Mouse (Mus musculus): ENCODE data around the gene Htra1. TPM values are rescaled to one million over a fixed set of nuclear protein-coding genes. Genes with fewer than 3 reads are reported as not detected.

Htra1 gene
- polyA plus RNA-seq, 1 experiment from 2014 or later = 25.8 TPM

DNA sequence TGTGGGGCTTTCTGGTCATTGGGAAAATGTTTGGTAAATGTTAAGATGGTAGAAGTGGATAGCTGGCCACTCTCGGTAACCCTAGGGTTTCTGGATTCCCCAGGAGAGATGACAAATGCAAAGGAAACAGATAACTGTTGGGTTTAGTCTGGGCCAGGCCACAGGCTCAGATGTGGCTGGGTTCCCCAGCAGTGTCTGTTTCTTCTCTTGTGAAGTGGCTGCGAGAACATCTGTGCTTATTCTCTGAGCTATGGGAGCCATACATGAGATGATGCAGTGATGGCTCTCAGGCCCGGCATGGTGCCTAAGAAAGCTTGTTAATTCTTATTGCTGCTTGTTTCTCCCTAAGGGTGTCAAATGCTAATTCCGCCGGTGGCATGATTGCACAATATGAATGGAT is 68.2 kb downstream of the Htra1 start:
- no peak for ATAC-seq (ENCODE audit: insufficient read depth)
- TF ChIP-seq CTCF (IDR thresholded peaks at IDR 0.05; ENCODE audit: low read depth) = no peak
- WGBS = 89% methylated on average over 5 of the region's 5 CpGs
- no peaks in the 10 kb centered on the region for H3K27me3 ChIP-seq (ENCODE audit: insufficient read depth, low read length)
- DNase-seq = no peak
- no peaks in the 10 kb centered on the region for H3K36me3 ChIP-seq (ENCODE audit: insufficient read depth)
- H3K4me2 ChIP-seq = no peak overlapping the region
- no peak overlapping the region for H3K9ac ChIP-seq
- peaks cover 7% of the 10 kb centered on the region for H3K9me3 ChIP-seq (ENCODE audit: low read depth, low read length)
- H3K4me1 ChIP-seq (ENCODE audit: insufficient read depth) = no peaks in the 10 kb centered on the region
- no peak overlapping the region for H3K27ac ChIP-seq (ENCODE audit: low read depth)
- H3K4me3 ChIP-seq (ENCODE audit: low read depth, low read length) = no peak overlapping the region

DNA sequence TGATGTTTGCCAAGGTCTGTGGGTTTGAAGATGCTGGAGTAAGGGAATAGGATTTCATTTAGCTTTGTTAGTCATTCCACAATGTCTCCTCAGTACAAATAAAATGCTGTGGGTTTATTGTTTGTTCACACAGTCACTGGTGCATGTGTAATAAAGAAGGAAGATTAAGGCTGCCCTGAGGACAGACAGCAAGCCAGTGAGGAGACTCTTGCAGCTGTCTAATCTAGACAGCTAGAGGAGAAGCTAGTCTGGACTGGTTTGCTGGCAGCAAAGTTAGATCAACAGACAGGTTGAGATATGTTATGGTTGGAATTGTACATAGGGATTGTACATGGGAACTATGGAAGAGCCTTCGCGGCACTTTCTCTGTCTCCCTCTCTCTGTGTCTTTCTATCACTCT is 71.3 kb downstream of the Htra1 start:
- WGBS = 87% methylated on average over 2 of the region's 2 CpGs
- H3K27ac ChIP-seq (ENCODE audit: low read depth) = no peak overlapping the region
- no peak for TF ChIP-seq CTCF (IDR thresholded peaks at IDR 0.05; ENCODE audit: low read depth)
- H3K4me2 ChIP-seq = no peak overlapping the region
- no peak for ATAC-seq (ENCODE audit: insufficient read depth)
- H3K36me3 ChIP-seq (ENCODE audit: insufficient read depth) = no peaks in the 10 kb centered on the region
- H3K4me1 ChIP-seq (ENCODE audit: insufficient read depth) = no peaks in the 10 kb centered on the region
- no peak overlapping the region for H3K4me3 ChIP-seq (ENCODE audit: low read depth, low read length)
- no peak for DNase-seq
- peaks cover 7% of the 10 kb centered on the region for H3K9me3 ChIP-seq (ENCODE audit: low read depth, low read length)
- H3K9ac ChIP-seq = no peak overlapping the region
- no peaks in the 10 kb centered on the region for H3K27me3 ChIP-seq (ENCODE audit: insufficient read depth, low read length)

DNA sequence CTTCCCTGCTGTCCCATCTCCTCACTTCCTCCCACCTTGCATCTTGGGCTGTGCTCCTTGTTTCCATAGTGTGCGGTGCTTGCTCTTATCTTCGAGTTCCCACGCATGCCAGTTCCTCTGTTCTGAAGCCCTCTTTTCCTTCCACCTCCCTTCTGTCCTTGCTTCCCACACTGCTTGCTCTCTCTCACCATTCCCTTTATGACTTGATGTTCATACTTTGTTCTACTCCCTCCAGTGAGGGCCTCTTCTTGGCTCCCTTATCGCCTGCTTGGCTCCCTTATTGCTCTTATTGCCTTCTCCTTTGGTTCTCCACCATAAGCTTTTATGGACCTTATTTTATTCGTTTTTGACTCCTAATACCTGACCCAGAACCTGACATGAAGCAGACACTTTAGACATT is 73.3 kb downstream of the Htra1 start:
- H3K36me3 ChIP-seq (ENCODE audit: insufficient read depth) = no peaks in the 10 kb centered on the region
- no peak for TF ChIP-seq CTCF (IDR thresholded peaks at IDR 0.05; ENCODE audit: low read depth)
- ATAC-seq (ENCODE audit: insufficient read depth) (no peak), DNase-seq (no peak)
- H3K9me3 ChIP-seq (ENCODE audit: low read depth, low read length) = peaks cover 7% of the 10 kb centered on the region
- no peaks in the 10 kb centered on the region for H3K4me1 ChIP-seq (ENCODE audit: insufficient read depth)
- no peak overlapping the region for H3K4me2 ChIP-seq
- no peak overlapping the region for H3K9ac ChIP-seq
- WGBS = 71% methylated on average over 5 of the region's 5 CpGs
- H3K27me3 ChIP-seq (ENCODE audit: insufficient read depth, low read length) = no peaks in the 10 kb centered on the region
- no peak overlapping the region for H3K4me3 ChIP-seq (ENCODE audit: low read depth, low read length)
- H3K27ac ChIP-seq (ENCODE audit: low read depth) = no peak overlapping the region

DNA sequence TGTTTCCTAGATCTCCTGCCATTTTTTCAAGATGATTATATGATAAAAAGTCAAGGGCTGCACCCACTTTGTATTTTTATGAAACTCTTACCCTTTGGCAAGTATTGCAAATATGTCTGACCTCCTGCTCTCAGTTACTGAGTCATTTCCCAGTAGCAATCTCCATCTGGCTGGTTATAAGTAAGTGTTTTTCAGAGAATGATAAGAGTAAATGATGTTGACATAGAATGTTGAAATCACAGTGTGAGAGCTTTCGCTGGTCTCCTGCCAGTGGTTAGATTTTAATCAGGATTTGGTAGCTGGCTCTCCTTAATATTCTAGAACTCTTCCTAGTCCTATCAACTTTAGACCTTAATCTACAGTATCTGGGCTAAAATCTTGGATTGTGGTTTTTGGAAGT is 76.0 kb downstream of the Htra1 start:
- WGBS = 54% methylated on average over 1 of the region's 1 CpGs
- TF ChIP-seq CTCF (IDR thresholded peaks at IDR 0.05; ENCODE audit: low read depth) = no peak
- Histone ChIP-seq H3K9ac (no peak overlapping the region), H3K36me3 (ENCODE audit: insufficient read depth) (no peaks in the 10 kb centered on the region), H3K4me2 (no peak overlapping the region), H3K9me3 (ENCODE audit: low read depth, low read length) (no peaks in the 10 kb centered on the region; the same call in 1 of the 2 replicates), H3K4me1 (ENCODE audit: insufficient read depth) (no peaks in the 10 kb centered on the region), H3K4me3 (ENCODE audit: low read depth, low read length) (no peak overlapping the region), H3K27ac (ENCODE audit: low read depth) (no peak overlapping the region), H3K27me3 (ENCODE audit: insufficient read depth, low read length) (no peaks in the 10 kb centered on the region)
- DNase-seq (peak; percentile 27), ATAC-seq (ENCODE audit: insufficient read depth) (no peak)

DNA sequence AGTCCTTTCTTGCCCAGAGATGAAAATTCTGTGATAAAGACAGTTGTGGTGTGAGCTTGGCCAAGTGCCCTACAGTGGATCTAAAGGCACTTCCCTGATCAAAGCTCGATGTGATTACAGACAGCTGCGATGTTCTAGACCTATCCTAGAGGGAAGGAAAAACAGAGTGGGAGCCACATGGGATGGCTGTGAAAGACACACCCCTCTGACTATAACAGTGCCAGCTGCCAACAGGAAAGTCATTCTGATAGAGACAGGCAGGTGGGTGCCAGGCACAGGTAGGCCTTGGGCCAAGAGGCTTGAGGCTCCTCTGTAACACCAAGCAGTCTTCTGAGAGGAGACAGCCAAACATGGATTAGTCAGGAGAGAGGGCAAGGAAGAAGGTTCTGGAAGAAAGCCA is 83.3 kb downstream of the Htra1 start:
- no peaks in the 10 kb centered on the region for H3K36me3 ChIP-seq (ENCODE audit: insufficient read depth)
- H3K9me3 ChIP-seq (ENCODE audit: low read depth, low read length) = no peaks in the 10 kb centered on the region; the same call in 1 of the 2 replicates
- DNase-seq (no peak), ATAC-seq (ENCODE audit: insufficient read depth) (no peak)
- no peaks in the 10 kb centered on the region for H3K27me3 ChIP-seq (ENCODE audit: insufficient read depth, low read length)
- no peak for TF ChIP-seq CTCF (IDR thresholded peaks at IDR 0.05; ENCODE audit: low read depth)
- H3K4me2 ChIP-seq = no peak overlapping the region
- no peak overlapping the region for H3K9ac ChIP-seq
- H3K4me1 ChIP-seq (ENCODE audit: insufficient read depth) = no peaks in the 10 kb centered on the region
- 80% methylated on average over 2 of the region's 2 CpGs for WGBS
- H3K27ac ChIP-seq (ENCODE audit: low read depth) = no peak overlapping the region
- H3K4me3 ChIP-seq (ENCODE audit: low read depth, low read length) = no peak overlapping the region

DNA sequence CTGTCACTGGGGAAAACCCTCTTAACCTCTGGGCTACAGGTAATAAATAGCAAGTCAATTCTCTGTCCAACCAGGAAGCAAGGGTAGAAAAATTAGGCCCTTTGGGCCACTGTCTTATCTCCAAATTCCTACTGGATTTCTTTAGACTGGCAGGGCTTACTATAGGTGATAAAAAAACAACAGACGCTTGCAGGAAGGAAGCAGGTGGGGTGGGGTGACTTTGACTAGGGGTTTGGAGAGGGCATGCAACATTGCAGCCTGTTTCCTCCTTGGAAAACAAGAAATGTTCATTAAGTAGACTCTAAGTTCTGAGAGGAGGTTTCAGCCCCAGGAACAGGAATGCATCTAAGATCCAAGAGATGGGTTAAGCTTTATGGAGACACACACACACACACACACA is 88.9 kb downstream of the Htra1 start:
- ATAC-seq (ENCODE audit: insufficient read depth) (no peak), DNase-seq (no peak)
- Histone ChIP-seq H3K4me2 (no peak overlapping the region), H3K36me3 (ENCODE audit: insufficient read depth) (no peaks in the 10 kb centered on the region), H3K9ac (no peak overlapping the region), H3K9me3 (ENCODE audit: low read depth, low read length) (no peaks in the 10 kb centered on the region), H3K4me3 (ENCODE audit: low read depth, low read length) (no peak overlapping the region), H3K4me1 (ENCODE audit: insufficient read depth) (no peaks in the 10 kb centered on the region), H3K27ac (ENCODE audit: low read depth) (no peak overlapping the region), H3K27me3 (ENCODE audit: insufficient read depth, low read length) (no peaks in the 10 kb centered on the region)
- no peak for TF ChIP-seq CTCF (IDR thresholded peaks at IDR 0.05; ENCODE audit: low read depth)
- WGBS = 42% methylated on average over 1 of the region's 1 CpGs

DNA sequence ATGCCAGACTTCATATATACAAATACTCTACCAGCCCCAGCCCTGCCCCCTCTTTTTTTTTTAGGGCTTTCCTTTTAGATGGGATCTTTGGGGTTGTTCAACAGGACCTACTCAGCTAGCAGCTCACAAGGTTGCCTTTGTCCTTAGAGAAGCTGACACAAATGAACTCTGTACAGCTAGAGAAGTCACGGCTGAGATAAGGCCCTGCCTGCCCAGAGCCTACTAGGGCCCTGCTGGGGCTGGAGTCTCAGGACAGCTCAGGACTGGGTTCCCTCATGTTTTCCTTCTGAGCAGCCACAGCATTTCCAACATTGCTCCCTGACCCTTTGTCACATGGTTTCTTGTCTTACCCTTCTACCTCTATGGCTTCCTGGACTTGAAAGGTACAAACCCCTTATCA is 91.6 kb downstream of the Htra1 start:
- H3K27ac ChIP-seq (ENCODE audit: low read depth) = no peak overlapping the region
- H3K4me1 ChIP-seq (ENCODE audit: insufficient read depth) = no peaks in the 10 kb centered on the region
- DNase-seq = no peak
- H3K4me2 ChIP-seq = no peak overlapping the region
- H3K9ac ChIP-seq = no peak overlapping the region
- 59% methylated on average over 1 of the region's 1 CpGs for WGBS
- no peak for TF ChIP-seq CTCF (IDR thresholded peaks at IDR 0.05; ENCODE audit: low read depth)
- H3K27me3 ChIP-seq (ENCODE audit: insufficient read depth, low read length) = no peaks in the 10 kb centered on the region
- ATAC-seq (ENCODE audit: insufficient read depth) = no peak
- H3K4me3 ChIP-seq (ENCODE audit: low read depth, low read length) = no peak overlapping the region
- H3K9me3 ChIP-seq (ENCODE audit: low read depth, low read length) = no peaks in the 10 kb centered on the region
- H3K36me3 ChIP-seq (ENCODE audit: insufficient read depth) = no peaks in the 10 kb centered on the region

DNA sequence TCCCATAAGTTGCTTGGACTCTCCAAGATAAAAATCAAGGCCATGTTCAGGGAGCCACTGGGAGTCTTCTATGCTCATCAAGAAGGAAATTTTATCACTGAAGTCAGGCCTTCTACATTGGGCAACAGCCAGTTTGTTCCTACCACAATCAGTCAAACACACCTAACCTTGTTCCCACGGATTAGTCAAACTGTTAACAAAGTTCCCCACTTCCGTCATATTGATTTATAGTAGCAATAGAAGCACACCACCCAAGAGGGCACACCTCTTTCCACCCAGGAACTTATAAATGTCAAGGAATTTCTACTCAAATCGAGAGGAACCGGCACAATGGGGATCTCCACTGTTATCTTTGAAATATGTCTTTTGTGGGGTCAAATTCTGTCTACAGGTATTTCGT is 95.8 kb downstream of the Htra1 start, which contains the start of gene Dmbt1:
Gene Dmbt1 (plus strand): TSS at position 299 of the 400 bp plus-strand sequence.
- ATAC-seq (ENCODE audit: insufficient read depth) = no peak
- H3K4me3 ChIP-seq (ENCODE audit: low read depth, low read length) = no peak within 1 kb of the TSS
- no peak within 1 kb of the TSS for H3K9ac ChIP-seq
- 60% methylated on average over 5 of the region's 5 CpGs for WGBS
- H3K9me3 ChIP-seq (ENCODE audit: low read depth, low read length) = no peaks in the 10 kb centered on the region
- no peak for TF ChIP-seq CTCF (IDR thresholded peaks at IDR 0.05; ENCODE audit: low read depth)
- no peak within 1 kb of the TSS for H3K27ac ChIP-seq (ENCODE audit: low read depth)
- no peak within 1 kb of the TSS for H3K4me2 ChIP-seq
- H3K27me3 ChIP-seq (ENCODE audit: insufficient read depth, low read length) = no peaks in the 10 kb centered on the region
- no peaks in the 10 kb centered on the region for H3K4me1 ChIP-seq (ENCODE audit: insufficient read depth)
- H3K36me3 ChIP-seq (ENCODE audit: insufficient read depth) = no peaks in the 10 kb centered on the region
- DNase-seq = no peak

Small RNA genes lying within 50 kb of the gene (microRNA-seq; reads per million reads assigned to microRNA genes)
- not detected for gene Mir7061 (ENCODE audit: borderline number of aligned reads)

Other genes with a start within 250 kb of the Htra1 start
- gene Btbd16, start 162.0 kb upstream of the Htra1 start, polyA plus RNA-seq (2014; fragmentation: Nextera tagmentation; extraction: Ambion mirVana) = not detected in 2 replicates
- gene Plekha1, start 70.4 kb upstream of the Htra1 start, polyA plus RNA-seq (2014; fragmentation: Nextera tagmentation; extraction: Ambion mirVana) = 52.4 and 56.2 TPM in 2 replicates
- gene Dmbt1, start 95.9 kb downstream of the Htra1 start, polyA plus RNA-seq (2014; fragmentation: Nextera tagmentation; extraction: Ambion mirVana) = not detected in 2 replicates
- not detected in 2 replicates for gene 4933402N03Rik, start 210.2 kb downstream of the Htra1 start, polyA plus RNA-seq (2014; fragmentation: Nextera tagmentation; extraction: Ambion mirVana)
- 0.04 TPM in 1 of 2 replicates, not detected in the other for gene 5430419D17Rik, start 238.3 kb downstream of the Htra1 start, polyA plus RNA-seq (2014; fragmentation: Nextera tagmentation; extraction: Ambion mirVana)

All from lung, embryonic 14.5 days (tissue).